Mouse (Mus musculus): ENCODE data around the gene Ntrk2.

Ntrk2 gene

DNA sequence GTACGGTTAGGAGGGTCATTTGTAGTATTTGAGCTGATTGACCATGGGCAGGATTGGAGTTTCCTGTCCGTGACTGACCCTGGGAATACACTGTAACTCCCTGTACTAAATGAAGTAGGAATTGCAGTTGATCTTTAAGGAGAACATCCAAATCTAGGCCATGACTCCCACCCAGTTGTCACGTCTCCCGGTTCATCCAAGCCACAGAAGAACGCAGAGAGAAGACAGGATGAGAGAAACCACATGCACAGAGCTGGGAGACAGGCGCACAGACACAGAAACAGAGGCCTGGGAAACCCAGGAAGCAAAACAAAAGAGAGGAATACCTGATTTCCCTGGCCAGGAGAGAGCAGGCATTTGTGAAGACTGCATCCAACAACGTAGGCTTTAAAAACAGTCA is 117.1 kb downstream of the Ntrk2 start:
- DNase-seq (ENCODE audit: low read depth, low spot score): no peak

DNA sequence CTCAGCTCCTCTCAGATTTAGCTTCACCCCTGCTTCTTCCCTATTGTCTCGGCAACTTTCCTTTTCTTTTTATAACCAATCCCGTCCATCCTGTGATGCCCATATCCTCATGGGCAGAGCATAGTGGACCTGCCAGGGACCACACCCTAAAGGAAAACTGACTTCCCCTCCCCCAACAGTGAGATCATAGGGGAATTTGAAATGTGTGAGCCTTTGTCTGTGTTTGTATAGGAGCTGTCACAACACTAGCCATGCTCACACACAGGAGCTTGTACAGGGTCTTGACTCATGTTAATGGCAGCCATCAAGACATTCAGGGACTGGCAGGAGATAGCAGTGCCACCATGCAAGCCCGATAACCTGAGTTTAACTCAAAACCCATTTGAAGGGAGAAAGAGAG is 118.1 kb downstream of the Ntrk2 start:
- no peak for DNase-seq (ENCODE audit: low read depth, low spot score)

DNA sequence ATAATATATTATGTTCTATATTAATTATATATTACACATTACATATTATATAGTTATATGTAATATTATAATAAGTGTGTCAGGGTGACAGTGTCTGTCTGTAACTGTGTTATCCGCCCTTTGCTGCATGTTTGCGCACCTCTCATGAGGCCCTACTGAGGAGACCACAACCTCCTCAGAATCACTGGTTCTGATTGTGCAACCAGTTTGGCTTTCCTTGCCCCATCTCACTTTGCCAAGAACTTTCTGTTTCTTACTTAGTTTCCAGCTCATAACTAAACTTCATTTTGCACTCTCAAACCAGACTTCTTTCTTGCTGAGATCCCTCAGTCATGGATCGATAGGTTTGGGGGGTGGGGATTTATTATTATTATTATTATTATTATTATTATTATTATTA is 120.8 kb downstream of the Ntrk2 start:
- DNase-seq (ENCODE audit: low read depth, low spot score): no peak

DNA sequence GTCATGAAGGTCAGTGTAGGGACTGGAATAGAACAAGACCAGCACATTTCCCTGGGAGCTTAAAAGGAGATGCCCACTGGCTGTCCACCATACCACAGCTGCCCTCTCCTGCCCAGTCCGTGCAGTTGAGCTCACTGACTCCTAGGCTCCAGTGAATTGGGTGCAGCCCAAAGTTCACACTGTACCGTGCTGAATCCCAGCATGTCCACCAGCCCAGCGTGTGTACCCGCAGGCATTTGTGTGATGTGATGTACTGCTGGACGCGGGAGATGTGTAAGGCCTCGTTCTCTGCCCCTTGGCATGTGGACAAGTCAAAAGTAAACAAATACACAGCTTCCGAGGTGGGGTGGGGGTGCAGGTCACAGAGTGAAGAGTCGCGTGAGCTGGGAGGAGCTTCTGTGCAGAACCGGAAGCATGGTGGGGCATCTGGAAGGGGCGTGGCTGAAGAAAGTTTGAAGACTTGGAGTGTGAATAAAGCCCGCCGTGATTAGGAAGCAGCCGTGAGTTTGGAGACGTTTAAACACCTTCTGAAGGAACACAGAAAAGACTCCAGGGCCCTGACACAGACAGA is 121.4 kb downstream of the Ntrk2 start:
- DNase-seq (ENCODE audit: low read depth, low spot score): no peak

DNA sequence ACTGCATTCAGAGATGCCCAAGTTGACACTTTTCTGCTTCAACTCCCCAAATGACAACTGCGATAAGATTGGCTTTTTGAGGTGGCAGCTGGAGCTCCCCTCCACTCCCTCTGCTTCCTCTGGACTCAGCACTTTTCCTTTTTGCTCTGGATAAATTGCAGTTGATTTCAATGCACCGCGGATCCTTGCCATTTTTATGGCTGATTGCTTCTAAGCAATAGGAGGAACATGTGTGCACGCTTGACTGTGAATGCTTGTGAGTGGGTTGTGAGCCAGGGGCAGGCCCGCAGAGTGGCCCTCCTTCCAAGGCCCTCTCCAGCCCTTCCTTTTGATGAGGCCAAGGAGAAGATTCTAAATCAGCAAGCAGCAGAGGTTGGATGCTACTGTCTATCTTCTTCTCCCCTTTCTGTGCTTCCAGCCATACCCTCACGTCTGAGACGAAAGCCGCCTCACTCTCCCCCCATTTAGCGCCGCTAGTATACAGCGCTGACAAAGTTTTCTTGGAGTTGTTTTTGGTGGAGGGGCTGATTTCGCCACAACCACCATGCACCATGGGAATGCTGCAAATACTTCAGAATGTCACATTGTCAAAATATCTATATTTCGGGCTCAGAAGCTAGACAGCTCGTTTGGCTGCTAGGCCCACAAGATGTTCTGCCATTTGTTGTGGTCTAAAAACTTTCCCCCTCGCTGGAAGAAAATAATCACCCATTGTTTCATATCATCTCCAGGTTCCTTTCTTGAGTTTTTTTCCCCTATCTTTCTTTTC is 122.5 kb downstream of the Ntrk2 start:
- DNase-seq (ENCODE audit: low read depth, low spot score): no peak

DNA sequence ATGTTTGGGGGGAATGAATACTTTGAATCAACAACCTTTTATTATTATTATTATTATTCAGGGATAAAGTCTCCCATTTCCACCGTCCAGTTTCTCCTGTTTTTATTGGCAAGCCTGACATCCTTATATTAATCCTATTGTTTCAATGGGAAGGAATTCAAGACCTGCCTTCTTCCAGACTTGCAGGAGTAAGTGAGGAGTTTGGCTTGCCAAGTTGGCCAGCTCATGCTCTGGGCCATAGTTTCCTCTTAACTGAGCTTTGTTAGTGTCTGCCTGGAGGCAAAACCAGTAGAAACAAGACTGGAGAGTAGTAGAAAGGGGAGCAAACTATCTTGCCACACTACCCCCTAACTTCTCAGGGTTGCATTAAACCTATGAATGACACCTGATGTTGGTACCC is 123.8 kb downstream of the Ntrk2 start:
- no peak for DNase-seq (ENCODE audit: low read depth, low spot score)

DNA sequence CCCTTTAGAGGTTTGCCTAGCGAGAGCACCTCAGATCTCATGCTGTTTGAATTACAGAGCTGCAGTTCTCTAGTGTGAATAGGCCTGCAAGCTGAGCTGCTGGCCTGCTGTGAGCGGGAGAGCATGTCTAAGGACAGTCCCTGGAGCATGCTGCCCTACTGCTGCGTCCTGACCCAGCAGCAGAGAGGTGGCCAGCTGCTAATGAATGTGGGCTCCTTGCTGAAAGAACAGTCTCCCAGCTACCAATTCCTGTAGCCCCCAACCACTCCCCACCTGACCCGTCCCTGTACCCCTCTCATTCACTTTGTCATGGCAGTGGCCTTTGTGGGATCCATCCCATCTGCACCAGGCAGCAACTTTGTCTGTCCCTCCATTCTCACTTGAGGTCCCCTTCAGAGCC is 126.8 kb downstream of the Ntrk2 start:
- DNase-seq (ENCODE audit: low read depth, low spot score): peak; percentile 41

DNA sequence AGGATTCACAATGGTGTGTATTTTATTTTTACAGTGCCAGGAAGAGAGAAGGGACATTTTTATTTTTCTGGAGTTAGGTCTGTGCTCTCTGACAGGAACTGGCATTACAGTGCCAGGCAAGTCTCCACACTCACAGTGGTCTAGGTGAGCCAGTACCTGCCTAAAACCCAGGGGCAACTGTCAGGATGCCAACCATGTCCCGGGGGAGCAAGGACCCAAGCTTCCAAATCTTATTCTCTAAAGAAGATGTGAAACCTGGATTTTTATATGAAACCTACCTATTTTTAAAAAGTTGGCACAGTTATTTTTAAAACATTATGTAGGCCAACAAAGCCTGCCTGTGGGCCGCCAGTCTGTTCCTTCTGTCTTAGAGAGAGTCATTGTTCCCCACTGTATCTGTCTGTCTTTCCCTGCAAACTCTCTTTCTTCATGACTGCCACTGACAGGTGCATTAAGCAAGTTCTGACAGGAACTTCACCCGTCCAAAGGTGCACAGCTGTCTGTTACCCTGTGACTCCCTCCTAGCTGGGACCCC is 128.3 kb downstream of the Ntrk2 start:
- DNase-seq (ENCODE audit: low read depth, low spot score): no peak

DNA sequence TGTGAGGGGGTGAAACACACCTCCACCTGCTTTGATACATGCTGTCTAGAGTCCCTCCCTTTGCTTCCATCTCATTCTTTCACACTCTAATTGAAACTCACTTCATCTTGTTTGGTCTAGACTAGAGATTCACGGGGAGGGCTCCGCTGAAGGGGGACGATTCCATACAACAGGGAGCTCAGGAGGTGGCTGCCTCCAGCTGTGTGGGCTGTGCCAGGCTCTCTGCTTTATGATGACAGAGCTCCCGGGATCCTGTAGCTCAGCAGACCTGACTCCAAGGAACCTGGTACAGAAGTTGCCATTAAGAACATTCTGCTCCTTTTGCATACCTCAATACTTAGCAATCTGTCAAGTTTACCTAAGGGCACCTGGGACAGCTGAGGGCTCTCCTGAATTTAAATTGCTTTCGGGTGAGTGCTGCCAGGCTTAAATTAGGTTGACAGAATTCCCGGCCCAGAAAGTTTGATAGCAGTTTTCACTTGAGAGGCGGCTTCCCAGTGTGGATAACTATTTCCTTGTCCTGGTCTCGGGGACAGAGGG is 129.7 kb downstream of the Ntrk2 start:
- peak; percentile 31 for DNase-seq (ENCODE audit: low read depth, low spot score)

DNA sequence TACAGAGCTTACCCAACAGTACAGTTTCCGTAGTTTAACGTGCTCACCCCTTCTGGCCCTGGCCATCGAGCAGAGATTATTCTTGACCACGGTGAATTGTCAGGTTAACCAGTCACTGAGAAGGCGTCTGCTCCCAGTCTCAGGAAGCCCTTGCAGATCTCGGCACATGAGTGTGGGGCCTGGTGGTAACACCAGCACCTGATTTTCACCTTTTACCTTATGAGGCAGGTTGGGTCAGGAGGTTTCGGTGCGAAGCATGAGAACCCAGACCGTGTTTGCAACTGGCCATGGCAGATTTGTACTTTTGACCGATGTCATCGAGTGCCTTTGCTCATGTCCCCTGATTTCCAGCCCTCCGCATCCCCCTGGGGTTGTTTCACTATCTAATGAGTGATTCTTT is 131.5 kb downstream of the Ntrk2 start:
- no peak for DNase-seq (ENCODE audit: low read depth, low spot score)

DNA sequence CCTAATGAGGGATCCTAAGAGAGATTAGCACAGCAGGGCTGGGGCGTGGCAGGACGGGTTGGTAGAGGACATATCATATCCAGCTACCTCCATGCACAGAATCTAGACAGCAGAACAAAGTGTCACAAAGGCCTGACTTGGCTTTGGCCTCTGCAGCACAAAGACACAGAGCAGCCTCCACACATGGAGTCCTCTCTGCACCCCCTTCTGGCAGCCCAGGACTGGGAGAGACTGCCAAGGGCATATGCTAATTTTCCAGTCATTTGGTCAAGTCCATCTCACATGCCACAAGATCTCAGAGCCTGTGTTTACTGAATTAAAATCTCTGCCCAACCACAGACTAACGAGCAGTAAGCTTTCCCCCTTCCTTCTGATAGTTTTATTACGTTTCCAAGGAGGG is 132.1 kb downstream of the Ntrk2 start:
- DNase-seq (ENCODE audit: low read depth, low spot score): no peak

DNA sequence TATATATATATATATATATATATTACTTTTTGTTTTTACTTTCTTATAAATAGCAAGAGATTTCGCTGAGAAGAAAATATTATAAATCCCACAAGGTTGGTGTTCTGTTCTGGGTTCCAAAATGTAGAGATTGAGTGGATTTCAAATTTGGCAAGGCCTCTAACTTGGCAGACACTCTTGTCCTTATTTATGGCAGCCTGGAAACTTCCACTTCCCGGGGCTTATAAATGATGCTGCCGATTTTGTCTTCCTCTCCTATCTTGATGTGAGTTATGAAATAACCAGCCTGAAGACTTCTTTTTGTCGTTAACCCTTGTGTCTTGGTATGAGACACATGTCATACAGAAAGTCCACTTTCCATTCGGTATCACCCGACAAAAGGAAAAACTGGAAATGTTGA is 133.8 kb downstream of the Ntrk2 start:
- no peak for DNase-seq (ENCODE audit: low read depth, low spot score)

DNA sequence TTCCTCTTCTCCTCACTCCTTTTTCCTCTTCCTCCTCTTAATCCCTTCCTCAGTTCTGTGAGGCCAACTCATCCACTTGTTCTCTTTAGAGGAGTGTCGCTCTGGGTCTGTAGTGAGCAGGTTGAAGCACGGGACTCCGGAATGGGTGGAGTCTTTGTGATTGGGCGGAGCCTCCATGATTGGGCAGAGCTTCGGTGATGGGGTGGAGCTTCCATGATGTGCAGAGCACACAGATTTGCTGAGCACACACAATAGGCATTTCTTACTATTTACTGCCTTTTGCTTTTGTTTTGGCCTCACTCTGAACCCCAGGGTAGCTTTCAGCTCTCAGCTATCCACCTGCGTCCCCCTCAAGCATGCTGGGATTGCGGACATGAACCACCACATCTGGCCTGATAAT is 134.4 kb downstream of the Ntrk2 start:
- DNase-seq (ENCODE audit: low read depth, low spot score): no peak

DNA sequence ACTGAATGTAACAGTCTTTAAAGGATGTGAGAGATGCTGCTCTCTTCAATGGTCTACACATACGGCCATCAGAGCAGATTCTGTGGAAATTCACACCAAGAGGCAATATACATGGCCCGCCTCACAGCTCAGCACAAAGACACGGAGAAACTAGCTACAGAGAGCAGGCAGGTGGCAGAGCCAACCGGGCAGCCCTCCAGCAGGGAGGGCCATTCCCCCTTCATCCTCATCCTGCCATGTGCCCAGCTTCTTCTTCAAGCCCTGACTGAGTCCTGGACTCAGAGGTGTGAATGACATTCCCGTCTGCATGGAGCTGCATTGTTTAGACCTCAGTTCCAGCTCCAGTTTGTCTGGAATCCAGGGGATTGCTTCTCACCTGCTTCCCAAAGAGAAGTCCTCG is 139.4 kb downstream of the Ntrk2 start:
- no peak for DNase-seq (ENCODE audit: low read depth, low spot score)

DNA sequence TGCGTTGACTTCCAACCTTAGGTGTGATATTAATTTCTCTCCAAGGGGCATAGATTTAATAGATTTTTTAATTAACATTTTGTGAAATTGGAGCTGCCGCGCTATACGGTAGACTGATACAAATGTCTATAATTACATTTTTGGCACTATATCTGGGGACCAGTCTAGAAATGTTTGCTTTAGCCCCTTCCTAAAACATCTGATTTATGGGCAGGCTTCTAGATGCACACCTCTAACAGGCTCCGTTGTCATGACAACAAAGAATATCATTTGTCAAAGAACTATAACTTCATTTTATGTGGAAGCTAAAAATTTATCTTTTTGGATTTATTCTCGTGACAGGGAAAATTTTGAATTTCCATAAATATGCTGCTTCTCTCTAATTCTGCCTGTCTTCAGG is 140.2 kb downstream of the Ntrk2 start:
- no peak for DNase-seq (ENCODE audit: low read depth, low spot score)

DNA sequence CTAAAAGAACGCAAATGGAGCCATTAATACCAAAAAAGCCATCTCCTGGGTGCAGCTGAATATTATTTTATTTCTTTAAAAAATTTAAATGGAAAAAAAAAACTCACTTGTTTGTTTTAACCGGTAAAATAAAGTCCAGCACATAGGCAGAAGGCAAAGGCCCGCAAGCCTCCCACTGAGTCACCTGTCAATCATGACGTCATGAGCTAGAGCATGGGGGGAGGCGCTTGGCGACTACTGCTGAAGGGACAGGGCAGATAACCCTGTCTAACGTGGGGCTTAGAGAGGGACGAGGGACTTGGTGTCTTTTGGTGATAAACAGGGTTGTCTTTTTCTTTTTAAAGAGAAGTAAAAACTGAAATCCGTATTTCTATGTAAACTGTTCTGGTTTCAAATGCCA is 140.7 kb downstream of the Ntrk2 start:
- no peak for DNase-seq (ENCODE audit: low read depth, low spot score)

DNA sequence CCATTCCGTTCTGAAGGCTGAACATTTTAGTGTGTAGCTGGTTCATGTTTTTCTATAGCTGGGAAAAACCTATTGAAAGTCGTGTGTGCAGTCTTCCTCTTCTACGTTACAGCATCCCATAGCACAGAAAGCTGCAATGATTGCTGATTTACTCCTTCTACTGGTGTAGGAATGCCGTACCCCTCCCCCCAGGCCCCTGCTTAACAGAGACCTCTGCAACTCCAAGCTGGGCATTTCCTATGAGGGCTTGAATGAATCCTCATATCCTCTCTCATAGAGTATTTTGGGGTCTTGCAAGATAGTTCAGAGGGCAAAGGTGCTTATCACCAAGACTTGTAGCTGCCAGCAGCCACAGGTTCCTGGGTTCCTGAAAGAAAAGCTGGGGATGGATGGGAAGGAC is 148.0 kb downstream of the Ntrk2 start:
- DNase-seq (ENCODE audit: low read depth, low spot score): no peak

DNA sequence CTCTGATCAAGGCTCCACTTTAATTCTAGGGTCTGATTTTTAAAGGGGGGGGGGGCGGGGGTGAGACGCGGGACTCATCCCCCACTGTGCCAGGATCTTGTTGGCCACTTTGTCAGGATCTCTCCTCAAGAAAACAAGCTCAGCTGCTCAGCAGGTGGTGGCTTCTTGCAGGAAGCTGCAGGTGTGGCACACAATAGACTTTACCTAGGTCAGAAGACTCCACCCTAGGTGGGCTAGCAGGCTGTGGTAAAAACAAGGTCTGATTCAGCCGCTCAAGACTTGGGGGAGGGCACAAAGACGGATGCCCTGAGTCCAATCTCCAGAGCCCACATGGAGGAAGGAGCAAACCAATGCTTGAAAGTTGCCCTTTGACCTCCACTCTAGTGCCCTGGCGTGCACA is 148.4 kb downstream of the Ntrk2 start:
- DNase-seq (ENCODE audit: low read depth, low spot score): no peak

DNA sequence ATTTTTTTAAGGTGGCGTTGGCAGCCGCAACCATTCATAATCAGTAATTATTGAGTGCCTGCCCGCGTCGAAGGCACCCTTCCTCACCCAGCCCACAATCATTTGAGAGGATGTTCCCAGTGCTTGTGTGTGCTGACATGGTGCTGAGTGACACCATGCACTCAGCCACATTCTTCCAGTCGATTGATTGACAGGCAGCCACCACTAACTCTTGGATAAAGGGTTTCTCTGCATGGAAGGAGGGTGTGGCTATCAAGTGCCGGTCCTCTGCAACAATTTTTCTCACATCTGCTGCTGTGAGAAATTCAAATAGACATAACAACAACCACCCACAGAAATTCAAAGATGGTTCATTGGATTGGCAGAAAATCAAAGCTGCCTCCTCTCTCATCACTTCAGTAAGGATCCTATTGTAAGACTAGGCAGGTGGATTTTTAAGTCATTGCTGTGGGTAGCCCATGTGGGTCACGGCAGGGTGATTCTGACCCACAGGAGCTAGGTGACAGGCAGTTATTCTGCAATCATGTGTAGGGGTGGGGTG is 148.9 kb downstream of the Ntrk2 start:
- DNase-seq (ENCODE audit: low read depth, low spot score): no peak

DNA sequence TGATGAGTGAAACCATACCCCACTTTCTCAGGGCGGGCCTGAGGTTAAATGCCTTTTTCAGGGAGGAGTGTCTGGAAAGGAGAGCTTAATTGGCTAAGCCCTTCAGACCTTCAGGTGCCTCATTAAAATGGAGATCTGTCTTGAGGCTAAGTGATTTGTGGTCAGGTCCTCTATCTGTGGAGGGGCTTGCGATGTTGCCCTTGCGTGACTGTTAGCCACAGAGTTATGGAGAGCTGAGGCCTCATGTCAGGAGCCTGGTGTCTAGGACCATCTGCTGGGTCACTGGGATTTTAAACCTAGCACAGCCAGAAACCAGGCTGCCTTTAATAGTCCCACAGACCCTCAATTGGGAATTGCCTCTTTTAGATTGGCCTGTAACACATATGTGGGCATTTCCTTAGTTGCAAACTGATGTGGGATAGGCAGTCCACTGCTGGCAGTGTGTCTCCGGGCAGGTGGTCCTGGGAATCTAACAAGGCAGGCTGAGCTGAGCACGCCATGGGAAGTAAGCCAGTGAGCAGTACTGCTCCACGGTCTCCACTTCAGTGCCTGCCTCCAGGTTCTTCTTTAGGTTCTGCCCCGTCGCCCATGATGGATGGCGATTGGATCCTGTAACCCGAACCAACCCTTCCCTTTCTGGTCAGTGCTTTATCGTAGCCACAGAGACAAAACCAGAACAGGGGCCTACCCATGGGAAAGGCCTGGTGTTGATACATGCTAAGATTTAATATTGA is 152.0 kb downstream of the Ntrk2 start:
- no peak for DNase-seq (ENCODE audit: low read depth, low spot score)

DNA sequence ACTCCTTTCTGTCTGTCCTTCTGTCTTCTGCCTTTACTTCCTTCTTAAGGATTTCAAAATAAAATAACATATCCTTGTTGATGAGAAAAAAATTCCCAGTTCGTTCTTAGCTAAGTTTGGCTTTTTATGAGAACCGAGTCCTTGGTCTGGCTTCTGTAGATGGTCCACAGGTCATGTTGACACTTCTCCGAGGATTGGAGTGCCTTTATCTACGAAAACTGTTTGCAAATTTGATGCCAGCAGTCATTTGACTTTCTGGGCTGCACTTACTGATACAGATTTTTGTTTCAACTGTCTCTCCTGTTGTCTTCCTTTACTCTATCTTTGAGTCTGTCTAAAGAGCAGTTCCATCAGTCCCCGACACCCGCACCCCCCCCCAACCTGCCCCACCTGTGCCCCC is 154.0 kb downstream of the Ntrk2 start:
- DNase-seq (ENCODE audit: low read depth, low spot score): no peak

DNA sequence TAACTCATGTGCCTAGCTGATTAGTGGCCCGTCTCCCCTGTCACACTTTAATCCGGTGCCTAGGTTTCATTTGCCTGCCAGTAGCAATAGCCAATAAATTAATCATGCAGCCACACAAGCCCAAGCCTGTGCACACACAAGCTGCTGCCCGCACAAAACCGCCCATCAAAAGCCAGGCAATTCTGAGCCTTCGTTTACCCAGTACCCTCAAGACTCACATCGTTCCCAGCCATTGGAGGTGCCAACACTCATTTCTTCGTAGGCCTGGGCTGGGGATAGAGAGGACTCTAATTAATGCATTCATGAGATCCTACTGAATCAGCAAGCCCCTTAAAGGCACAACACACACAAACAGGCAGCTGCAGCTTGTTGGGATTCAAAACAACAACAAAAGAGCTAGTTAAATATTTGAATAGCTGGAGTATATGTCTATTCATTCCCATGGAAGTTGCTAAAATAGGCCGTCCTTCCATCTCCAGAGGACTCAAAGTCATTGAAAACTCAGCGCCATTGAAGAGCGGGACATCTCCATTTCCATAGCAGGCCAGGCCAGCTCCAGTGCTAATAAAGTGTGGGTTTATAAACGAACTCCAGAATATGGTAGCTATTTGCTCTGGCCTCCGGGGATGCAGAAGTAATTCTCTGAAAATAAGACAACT is 158.5 kb downstream of the Ntrk2 start:
- DNase-seq (ENCODE audit: low read depth, low spot score): no peak

All from mesoderm, embryonic 11.5 days (tissue).